Mouse (Mus musculus) heart, adult 10 weeks (tissue): ENCODE measurements around the gene Kmt2b. TPM values are rescaled to one million over a fixed set of nuclear protein-coding genes. Genes with fewer than 3 reads are reported as not detected.

Source experiments
- polyA plus RNA-seq: library from polyadenylated mRNA; stranded (reverse); fragments of 350-450 nt; fragmentation: Illumina TruSeq; extraction: RNeasy Lipid Tissue Mini Kit (QIAGEN cat#74804); gene quantifications from one replicate; pipeline ENCODE4 v1.2.3, GENCODE M21; 2014; ENCODE audit warnings: low read depth, low replicate concordance

Gene Kmt2b
- polyA plus RNA-seq, result 16.4 TPM

GRCm38 (mm10) chr7:30588676-30589434 lies at the start of gene Kmt2b:
Kmt2b (minus strand) TSS chr7:30588726.

GRCm38 (mm10) chr7:30635752-30636151 lies 47.2 kb upstream of the Kmt2b start, which contains the start of gene Etv2:
Etv2 (minus strand) TSS chr7:30635852.

GRCm38 (mm10) chr7:30625530-30626384 lies 37.2 kb upstream of the Kmt2b start, which contains the start of gene Cox6b1:
Cox6b1 (minus strand) TSS chr7:30626151.

GRCm38 (mm10) chr7:30612654-30613402 lies 24.3 kb upstream of the Kmt2b start, which contains the start of gene Upk1a:
Upk1a (minus strand) TSS chr7:30612847.

GRCm38 (mm10) chr7:30598786-30599185 lies 10.3 kb upstream of the Kmt2b start, which contains the start of gene Zbtb32:
Zbtb32 (minus strand) TSS chr7:30598909.

GRCm38 (mm10) chr7:30564970-30565571 lies 23.5 kb downstream of the Kmt2b start, which contains the start of gene Igflr1:
Igflr1 (plus strand) TSS chr7:30565427.

GRCm38 (mm10) chr7:30563117-30563905 lies 25.2 kb downstream of the Kmt2b start, which contains the start of the genes U2af1l4, Gm49396 and Psenen:
U2af1l4 (plus strand) TSS chr7:30563301.
Gm49396 (plus strand) TSS chr7:30563344.
Psenen (minus strand) TSS chr7:30563627.

GRCm38 (mm10) chr7:30559443-30559954 lies 29.0 kb downstream of the Kmt2b start, which contains the start of gene Lin37:
Lin37 (minus strand) TSS chr7:30559838.

GRCm38 (mm10) chr7:30552102-30553020 lies 36.2 kb downstream of the Kmt2b start, which contains the start of the genes Hspb6 and Proser3:
Hspb6 (plus strand) TSS chr7:30552178.
Proser3 (minus strand) TSS chr7:30552299.

GRCm38 (mm10) chr7:30534633-30535577 lies 53.6 kb downstream of the Kmt2b start, which contains the start of gene Arhgap33:
Arhgap33 (minus strand) TSS chr7:30535060.

Other genes with a start within 250 kb of the Kmt2b start
- gene Lrfn3, start 226.0 kb downstream of the Kmt2b start, polyA plus RNA-seq, result 1.1 TPM
- 38.2 TPM for gene Tyrobp, start 175.0 kb downstream of the Kmt2b start, polyA plus RNA-seq
- not detected for gene Hcst, start 168.9 kb downstream of the Kmt2b start, polyA plus RNA-seq
- 0.50 TPM for gene Nfkbid, start 167.0 kb downstream of the Kmt2b start, polyA plus RNA-seq
- gene Aplp1, start 143.2 kb downstream of the Kmt2b start, polyA plus RNA-seq, result 3.1 TPM
- not detected for gene Kirrel2, start 131.0 kb downstream of the Kmt2b start, polyA plus RNA-seq
- gene Nphs1, start 130.4 kb downstream of the Kmt2b start, polyA plus RNA-seq, result not detected
- gene Prodh2, start 95.1 kb downstream of the Kmt2b start, polyA plus RNA-seq, result not detected
- gene Arhgap33, start 53.7 kb downstream of the Kmt2b start, polyA plus RNA-seq, result 1.1 TPM
- 945 TPM for gene Hspb6, start 36.5 kb downstream of the Kmt2b start, polyA plus RNA-seq
- gene Proser3, start 36.4 kb downstream of the Kmt2b start, polyA plus RNA-seq, result 3.8 TPM
- gene Lin37, start 28.9 kb downstream of the Kmt2b start, polyA plus RNA-seq, result 17.8 TPM
- 64.0 TPM for gene U2af1l4, start 25.4 kb downstream of the Kmt2b start, polyA plus RNA-seq
- 8.0 TPM for gene Gm49396, start 25.4 kb downstream of the Kmt2b start, polyA plus RNA-seq
- gene Psenen, start 25.1 kb downstream of the Kmt2b start, polyA plus RNA-seq, result 106 TPM
- gene Igflr1, start 23.3 kb downstream of the Kmt2b start, polyA plus RNA-seq, result not detected
- gene Zbtb32, start 10.2 kb upstream of the Kmt2b start, polyA plus RNA-seq, result not detected
- 0.31 TPM for gene Upk1a, start 24.1 kb upstream of the Kmt2b start, polyA plus RNA-seq
- 3,676 TPM for gene Cox6b1, start 37.4 kb upstream of the Kmt2b start, polyA plus RNA-seq
- gene Etv2, start 47.1 kb upstream of the Kmt2b start, polyA plus RNA-seq, result not detected
- 37.8 TPM for gene Rbm42, start 61.6 kb upstream of the Kmt2b start, polyA plus RNA-seq
- 7.5 TPM for gene Haus5, start 76.3 kb upstream of the Kmt2b start, polyA plus RNA-seq
- not detected for gene Pmis2, start 82.9 kb upstream of the Kmt2b start, polyA plus RNA-seq
- not detected for gene 2200002J24Rik, start 110.2 kb upstream of the Kmt2b start, polyA plus RNA-seq
- not detected for gene Atp4a, start 123.5 kb upstream of the Kmt2b start, polyA plus RNA-seq
- 168 TPM for gene Tmem147, start 140.8 kb upstream of the Kmt2b start, polyA plus RNA-seq
- gene Gapdhs, start 155.0 kb upstream of the Kmt2b start, polyA plus RNA-seq, result not detected
- gene Sbsn, start 162.7 kb upstream of the Kmt2b start, polyA plus RNA-seq, result 3.5 TPM
- gene Dmkn, start 175.0 kb upstream of the Kmt2b start, polyA plus RNA-seq, result 3.5 TPM
- not detected for gene Krtdap, start 199.2 kb upstream of the Kmt2b start, polyA plus RNA-seq
- gene Ffar2, start 235.0 kb upstream of the Kmt2b start, polyA plus RNA-seq, result not detected